Mouse (Mus musculus): ENCODE measurements at regions not wholly inside any gene's neighbourhood (a gene's known extent, or its start where the extent isn't known, plus 50 kb on each side); places are given as distances from the start of the nearest gene placed in this dataset.

DNA sequence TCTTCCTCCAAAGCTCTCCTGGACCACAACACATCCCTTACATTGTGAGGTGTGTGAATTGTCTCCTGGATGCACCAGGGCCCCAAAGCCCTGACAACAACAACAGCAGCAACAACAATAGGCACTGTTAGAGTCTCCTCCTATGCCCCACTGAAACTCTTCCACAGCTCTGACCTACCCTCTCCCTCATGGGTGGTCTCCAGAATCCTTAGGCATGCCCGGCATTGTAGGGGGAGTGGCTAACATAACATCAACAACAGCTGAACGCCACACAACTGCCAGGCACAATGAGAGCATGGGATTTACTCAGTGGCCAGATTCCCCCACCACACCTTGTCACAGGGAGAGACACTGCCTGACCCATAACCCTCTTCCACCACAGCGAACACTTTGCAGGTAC, 223.2 kb downstream of the 3110018I06Rik start:
- no peak for TF ChIP-seq POLR2A (IDR thresholded peaks at IDR 0.05; ENCODE audit: insufficient read length, low read depth)
- no peak for TF ChIP-seq MYOD1 (IDR thresholded peaks at IDR 0.05; ENCODE audit: control insufficient read depth in 1 of 3, insufficient read length in 2 of 3, low read depth in 2 of 3)
- TF ChIP-seq TCF12 (IDR thresholded peaks at IDR 0.05; ENCODE audit: insufficient read depth, poor library complexity, severe bottlenecking), result no peak
- TF ChIP-seq SRF (IDR thresholded peaks at IDR 0.05; ENCODE audit: control insufficient read depth, insufficient read length, low read depth), result no peak
- peak in 1 of 3 experiments; percentile 35 for TF ChIP-seq MYOG (IDR thresholded peaks at IDR 0.05; ENCODE audit: control insufficient read depth in 1 of 3, insufficient read depth in 1 of 3, insufficient read length in 2 of 3, low read depth in 2 of 3)
- no peak for TF ChIP-seq USF1 (IDR thresholded peaks at IDR 0.05; ENCODE audit: low read depth)
- no peak for TF ChIP-seq MAX (IDR thresholded peaks at IDR 0.05; ENCODE audit: low read depth)
- no peak for TF ChIP-seq POLR2AphosphoS2 (IDR thresholded peaks at IDR 0.05; ENCODE audit: insufficient read length, low read depth)
